Mouse (Mus musculus) liver, embryonic 14.5 days (tissue): ENCODE data around the gene Shld2.

ENCODE experiments used
- CTCF ChIP-seq: IDR thresholded peaks from 2 replicates; pipeline ENCODE4 v1.5.1; 2016; ENCODE audit warnings: antibody characterized with exemption, low read depth, control low read depth
- EP300 ChIP-seq: IDR thresholded peaks from 2 replicates; pipeline ENCODE4 v1.6.1; 2016; ENCODE audit warnings: antibody characterized with exemption, low read depth

DNA sequence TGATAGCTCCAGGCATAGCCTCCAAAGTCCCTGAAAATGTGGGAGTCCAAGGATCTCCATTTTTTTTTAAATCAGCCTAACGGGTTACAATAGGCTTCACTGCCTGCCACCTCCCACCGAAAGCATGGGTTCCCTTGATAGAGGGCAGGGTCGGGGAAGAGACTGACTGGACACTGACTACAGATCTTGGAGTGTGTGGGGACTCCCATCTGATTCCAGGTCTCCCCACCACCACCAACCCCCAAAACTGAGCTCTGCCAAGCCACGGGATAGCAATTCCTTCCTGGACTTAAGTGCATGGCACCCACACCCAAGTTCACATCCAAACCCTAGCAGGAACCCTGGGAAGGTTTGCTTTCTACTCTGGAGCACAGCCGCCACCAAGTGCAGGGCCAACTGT lies 89.9 kb downstream of the Shld2 start:
- no peak for TF ChIP-seq CTCF
- no peak for TF ChIP-seq EP300
